Mouse (Mus musculus): ENCODE data around the gene Zfp106.

Zfp106 gene

GRCm38 (mm10) chr2:120469220-120469619 lies 94.4 kb downstream of the Zfp106 start:
- DNase-seq, result no peak

- no peak for DNase-seq
These were observed 95.6 kb downstream of the Zfp106 start for GRCm38 (mm10) chr2:120468011-120468410.

DNA sequence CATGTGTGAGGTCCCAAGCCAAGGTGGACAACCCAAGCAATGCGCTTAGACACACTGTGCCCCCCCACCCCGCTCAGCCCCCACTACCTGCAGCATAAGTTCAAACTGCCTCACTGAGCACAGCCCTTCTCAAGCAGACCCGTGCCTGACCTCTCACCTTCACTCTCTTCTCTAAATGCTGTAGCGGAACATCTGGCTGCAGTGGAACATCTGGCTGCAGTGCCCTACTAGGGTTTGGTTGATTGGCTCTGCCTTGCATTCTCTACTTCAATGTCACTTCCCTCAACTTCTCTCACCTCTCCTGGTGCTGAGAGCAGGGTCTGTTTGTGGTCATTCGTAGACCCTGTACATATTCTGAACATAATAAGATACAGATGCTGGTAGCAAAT lies 98.3 kb downstream of the Zfp106 start:
- DNase-seq, result no peak

DNA sequence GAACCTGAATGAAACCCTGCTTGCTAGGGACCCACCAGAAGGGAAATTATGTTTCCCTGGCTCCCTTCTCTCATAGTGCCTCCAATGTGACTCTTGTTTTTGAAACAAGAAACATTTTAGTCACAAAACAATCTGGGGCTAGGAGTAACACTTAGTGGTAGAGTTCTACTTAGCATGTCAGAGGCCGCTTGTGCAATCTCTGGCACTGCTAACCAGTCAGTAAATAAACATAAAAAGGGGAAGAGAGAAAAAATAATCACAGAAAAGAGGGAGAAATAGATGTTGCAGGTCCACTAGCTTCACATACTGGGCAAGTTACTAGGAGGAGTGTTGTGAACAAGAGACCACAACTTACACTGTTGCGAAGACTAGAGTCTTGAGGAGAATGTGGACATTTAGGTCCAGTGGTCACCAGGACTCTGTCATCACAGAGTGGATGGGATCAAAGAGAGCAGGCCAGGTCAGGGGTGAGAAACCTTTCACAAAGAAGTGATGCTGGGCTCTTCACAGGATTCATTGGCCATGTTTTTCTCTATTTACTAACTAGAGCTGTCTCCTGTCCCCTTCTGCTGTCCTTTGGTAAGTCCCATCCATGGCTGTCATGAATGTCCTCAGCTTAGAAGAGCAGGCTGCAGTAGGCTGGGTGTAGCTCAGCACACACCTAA lies 98.8 kb downstream of the Zfp106 start:
- DNase-seq, result no peak

DNA sequence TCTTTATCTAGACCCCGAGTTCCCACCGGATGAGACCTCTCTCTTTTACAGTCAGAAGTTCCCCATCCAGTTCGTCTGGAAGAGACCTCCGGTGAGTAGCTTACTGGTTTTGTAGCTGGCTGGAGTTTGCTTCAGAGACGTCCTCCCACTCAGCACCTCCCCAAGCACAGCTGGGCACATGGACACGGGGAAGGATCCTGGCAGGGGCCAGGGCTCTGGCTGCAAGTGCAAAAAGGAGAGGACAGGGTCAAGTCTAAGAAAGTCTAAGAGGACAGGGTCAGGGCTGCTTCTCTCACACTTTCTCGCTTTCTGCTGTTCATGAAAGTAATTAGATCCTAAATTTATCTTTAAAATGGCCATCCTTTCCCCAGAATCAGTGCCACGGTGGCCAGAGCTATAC lies 99.6 kb downstream of the Zfp106 start:
- DNase-seq, result no peak

- DNase-seq, result no peak
These were observed 100.3 kb downstream of the Zfp106 start for GRCm38 (mm10) chr2:120463328-120463727.

GRCm38 (mm10) chr2:120460216-120460615 lies 103.4 kb downstream of the Zfp106 start:
- DNase-seq, result no peak
